Mouse (Mus musculus): Measurements from ENCODE around the gene Pamr1. TPM values are rescaled to one million over a fixed set of nuclear protein-coding genes. Genes with fewer than 3 reads are reported as not detected.

Pamr1 gene
- total RNA-seq, 2 experiments from 2014 or later, result 7.1 to 9.7 TPM

- no peak for DNase-seq
These were observed 111.2 kb downstream of the Pamr1 start for GRCm38 (mm10) chr2:102661052-102661451.

- DNase-seq, result no peak
These were observed 113.1 kb downstream of the Pamr1 start for GRCm38 (mm10) chr2:102662911-102663310.

DNA sequence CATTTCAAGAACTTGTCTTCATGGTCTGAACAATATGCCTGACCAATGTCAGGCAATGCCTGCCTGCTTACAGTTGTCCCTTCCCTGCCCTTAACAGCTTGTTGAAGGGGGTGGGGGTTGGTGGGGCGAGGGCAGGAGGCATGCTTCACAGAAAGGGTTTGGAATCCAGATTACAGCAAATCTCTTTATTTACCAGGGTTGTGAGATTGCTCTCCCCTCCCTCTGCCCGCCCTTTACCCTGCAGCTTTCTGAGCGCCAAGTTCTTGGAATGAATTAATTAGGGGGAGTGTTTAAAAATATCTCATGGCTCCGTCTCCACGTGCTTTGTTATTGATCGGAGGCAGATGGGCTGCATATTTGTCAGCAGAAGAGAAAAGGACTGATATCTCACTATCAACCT, 113.5 kb downstream of the Pamr1 start:
- DNase-seq, result no peak

DNA sequence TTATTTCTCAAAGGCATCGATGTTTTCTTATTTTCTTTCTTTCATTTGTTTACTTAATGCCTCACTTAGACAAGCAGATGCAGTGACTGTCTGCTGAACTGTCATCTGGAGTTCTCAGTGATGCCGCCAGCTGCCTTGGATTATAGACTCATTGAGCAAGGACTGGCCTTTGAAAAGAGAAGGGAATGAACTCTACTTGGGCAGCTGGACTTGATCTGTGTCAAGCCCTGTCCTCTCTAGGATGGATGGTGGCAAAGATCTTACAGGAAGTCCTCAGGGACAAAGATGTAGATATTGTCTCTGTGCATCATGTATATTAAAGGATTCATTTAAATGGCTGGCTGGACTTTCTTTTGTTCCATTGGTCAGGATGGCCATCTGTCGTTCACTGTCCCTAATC, 114.1 kb downstream of the Pamr1 start:
- no peak for DNase-seq

- DNase-seq, result no peak
These were observed 118.2 kb downstream of the Pamr1 start for GRCm38 (mm10) chr2:102667981-102668380.

- DNase-seq, result no peak
These were observed 119.8 kb downstream of the Pamr1 start for GRCm38 (mm10) chr2:102669580-102669979.

DNA sequence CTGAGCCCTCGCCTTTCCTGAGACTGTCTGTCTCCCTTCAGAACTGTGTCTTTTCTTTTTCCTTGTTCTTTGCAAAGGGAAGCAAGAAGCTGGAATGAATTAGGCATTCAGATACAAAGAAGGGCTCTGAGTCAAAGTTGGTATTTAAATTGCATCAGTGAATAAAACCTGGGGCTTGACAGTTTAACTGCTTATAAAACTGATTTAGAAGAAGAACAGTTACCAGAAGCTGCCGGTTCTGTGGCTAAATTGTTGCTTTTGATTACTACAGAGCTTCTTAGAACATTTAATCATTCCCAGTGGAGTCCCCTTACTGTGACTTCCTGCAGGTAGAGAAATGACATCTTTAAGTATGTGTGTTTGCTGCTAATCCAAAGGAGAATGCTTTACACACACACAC, 124.8 kb downstream of the Pamr1 start:
- no peak for DNase-seq

DNA sequence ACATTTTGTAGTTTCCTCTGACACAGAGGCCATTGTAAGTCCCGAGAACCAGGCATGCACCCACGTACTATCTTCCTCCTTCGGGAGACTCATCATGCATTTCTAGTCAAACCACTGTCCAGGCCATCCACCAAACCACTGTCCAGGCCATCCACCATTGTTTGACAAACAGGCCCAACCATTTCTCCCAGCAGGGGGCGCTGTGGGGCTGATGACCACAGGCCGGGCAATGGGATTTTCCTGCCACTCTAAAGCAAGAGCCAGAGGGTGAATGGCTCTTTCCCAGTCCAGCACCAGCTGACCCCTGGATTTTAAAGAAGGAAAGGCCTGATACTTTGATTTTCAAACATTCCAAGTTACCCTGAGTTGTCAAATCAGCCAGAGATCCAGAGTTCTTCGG, 125.5 kb downstream of the Pamr1 start:
- DNase-seq, result peak; percentile 80

- no peak for DNase-seq
These were observed 127.0 kb downstream of the Pamr1 start for GRCm38 (mm10) chr2:102676716-102677312.

- no peak for DNase-seq
These were observed 127.6 kb downstream of the Pamr1 start for GRCm38 (mm10) chr2:102677400-102677799.

DNA sequence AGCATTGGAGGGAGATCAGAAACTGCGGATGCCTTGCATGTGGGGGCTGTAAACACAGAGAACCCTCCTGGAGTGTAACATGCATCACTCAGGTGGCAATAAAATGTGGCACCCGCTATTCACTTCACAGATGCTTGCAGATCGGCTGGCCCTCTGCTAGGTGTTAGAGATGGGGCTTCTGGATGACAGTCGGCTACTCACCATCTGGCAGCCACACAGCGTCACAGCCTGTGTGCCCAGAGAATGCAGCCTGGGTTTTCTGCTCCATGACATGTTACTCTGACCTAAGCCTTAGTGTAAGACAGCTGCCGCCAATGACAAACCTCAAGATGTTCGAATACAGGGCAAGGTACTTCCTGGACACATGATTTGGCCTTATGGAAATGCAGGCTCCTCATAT, 131.5 kb downstream of the Pamr1 start:
- DNase-seq, result no peak

DNA sequence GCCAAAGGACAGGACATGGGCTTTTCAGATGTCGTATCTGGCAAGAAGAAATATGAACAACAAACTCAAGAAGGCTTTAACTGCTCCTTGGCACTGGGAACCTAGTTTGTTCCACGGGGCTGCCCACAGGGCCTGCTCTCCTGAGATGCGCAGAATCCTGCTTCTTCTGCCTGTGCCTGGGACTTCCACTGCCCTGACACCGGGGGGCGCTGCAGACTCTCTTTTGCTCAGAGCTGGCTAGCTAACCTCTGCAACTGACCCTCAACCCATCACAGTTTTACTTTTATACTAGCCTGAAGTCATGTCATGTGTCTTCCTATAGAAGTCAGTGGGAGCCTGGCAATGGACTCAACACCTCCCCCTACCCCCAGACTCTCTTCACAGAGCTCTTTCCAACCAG, 132.4 kb downstream of the Pamr1 start:
- peak; percentile 75 for DNase-seq

GRCm38 (mm10) chr2:102685371-102686107, 135.7 kb downstream of the Pamr1 start:
- no peak for DNase-seq

- DNase-seq, result peak; percentile 10
These were observed 136.3 kb downstream of the Pamr1 start for GRCm38 (mm10) chr2:102686108-102686450.

Other genes starting within 250 kb of the Pamr1 start
- 10 to 100 TPM; 58.0 to 64.2 TPM for gene Trim44, start 142.2 kb upstream of the Pamr1 start, total RNA-seq (2021)
- 1 to 10 TPM; 1.9 to 2.0 TPM for gene Fjx1, start 97.5 kb upstream of the Pamr1 start, total RNA-seq (2021)
- 1 to 10 TPM in 1 of 2 experiments, under 1 TPM in 1; 0.61 to 1.4 TPM for gene Slc1a2, start 108.6 kb downstream of the Pamr1 start, total RNA-seq (2021)